Mouse (Mus musculus) hindbrain, embryonic 10.5 days (tissue): ENCODE measurements at regions not wholly inside any gene's neighbourhood (a gene's known extent, or its start where the extent isn't known, plus 50 kb on each side); places are given as distances from the start of the nearest gene placed in this dataset.

Source experiments
- DNase-seq: peaks from one replicate; pipeline ENCODE4 v3.0.0-alpha.2; 2017; ENCODE audit warnings: low spot score
- H3K27ac ChIP-seq: fragments of 300-500 bp; sonication (generic); 2 replicates; pipeline ENCODE4 v1.5.1; 2016; ENCODE audit warnings: mild to moderate bottlenecking, moderate library complexity
- H3K27me3 ChIP-seq: fragments of 300-500 bp; sonication (generic); 2 replicates; pipeline ENCODE4 v1.6.1; 2016; ENCODE audit warnings: mild to moderate bottlenecking; ENCODE audit not compliant: poor library complexity, insufficient read depth, severe bottlenecking
- H3K36me3 ChIP-seq: fragments of 300-500 bp; sonication (generic); 2 replicates; pipeline ENCODE4 v1.6.1; 2016; ENCODE audit warnings: mild to moderate bottlenecking, moderate library complexity
- H3K4me1 ChIP-seq: fragments of 300-500 bp; sonication (generic); replicated peaks from 2 replicates; pipeline ENCODE4 v1.6.1; 2016; ENCODE audit warnings: mild to moderate bottlenecking
- H3K4me3 ChIP-seq: fragments of 300-500 bp; sonication (generic); 2 replicates; pipeline ENCODE4 v1.5.1; 2016; ENCODE audit warnings: mild to moderate bottlenecking, moderate library complexity
- H3K9me3 ChIP-seq: fragments of 300-500 bp; sonication (generic); 2 replicates; pipeline ENCODE4 v1.6.1; 2016; ENCODE audit warnings: mild to moderate bottlenecking, moderate library complexity
- WGBS: fragments of 180-500 bp; shearing (Covaris S2); methylation state at CpG from one replicate; pipeline ENCODE4 v1.1.7; 2016; 5-methylcytosine and 5-hydroxymethylcytosine counted together

GRCm38 (mm10) chr4:31861172-31861571 is 102.7 kb upstream of the Map3k7 start:
- Histone ChIP-seq H3K4me3 (no peak overlapping the region), H3K4me1 (no peaks in the 10 kb centered on the region), H3K27ac (no peak overlapping the region), H3K27me3 (no peaks in the 10 kb centered on the region), H3K9me3 (no peaks in the 10 kb centered on the region), H3K36me3 (no peaks in the 10 kb centered on the region)
- no peak for DNase-seq
- WGBS, result 88% methylated on average over 3 of the region's 3 CpGs

- Histone ChIP-seq H3K27me3 (no peaks in the 10 kb centered on the region), H3K27ac (no peak overlapping the region), H3K36me3 (no peaks in the 10 kb centered on the region), H3K4me1 (peaks cover 16% of the 10 kb centered on the region), H3K4me3 (no peak overlapping the region), H3K9me3 (no peaks in the 10 kb centered on the region)
- no peak for DNase-seq
- WGBS, result 69% methylated on average over 9 of the region's 9 CpGs
These were observed 90.6 kb upstream of the Map3k7 start for GRCm38 (mm10) chr4:31872985-31873983.

- H3K27ac ChIP-seq, result no peak overlapping the region
- H3K4me1 ChIP-seq, result peaks cover 37% of the 10 kb centered on the region
- no peak for DNase-seq
- H3K4me3 ChIP-seq, result no peak overlapping the region
- H3K9me3 ChIP-seq, result no peaks in the 10 kb centered on the region
- 41% methylated on average over 3 of the region's 3 CpGs for WGBS
- no peaks in the 10 kb centered on the region for H3K27me3 ChIP-seq
- H3K36me3 ChIP-seq, result no peaks in the 10 kb centered on the region
These were observed 86.5 kb upstream of the Map3k7 start for GRCm38 (mm10) chr4:31877389-31877788.

- H3K27ac ChIP-seq, result no peak overlapping the region
- H3K4me3 ChIP-seq, result no peak overlapping the region
- H3K27me3 ChIP-seq, result no peaks in the 10 kb centered on the region
- 59% methylated on average over 10 of the region's 10 CpGs for WGBS
- peaks cover 32% of the 10 kb centered on the region for H3K4me1 ChIP-seq
- DNase-seq, result peak; percentile 17
- H3K9me3 ChIP-seq, result no peaks in the 10 kb centered on the region
- no peaks in the 10 kb centered on the region for H3K36me3 ChIP-seq
These were observed 85.3 kb upstream of the Map3k7 start for GRCm38 (mm10) chr4:31878493-31879191.

GRCm38 (mm10) chr4:31879192-31879585 is 84.7 kb upstream of the Map3k7 start:
- no peak for DNase-seq

GRCm38 (mm10) chr4:31880213-31880612 is 83.7 kb upstream of the Map3k7 start:
- WGBS, result 56% methylated on average over 7 of the region's 7 CpGs
- H3K4me1 ChIP-seq, result peaks cover 32% of the 10 kb centered on the region
- no peak overlapping the region for H3K4me3 ChIP-seq
- H3K36me3 ChIP-seq, result no peaks in the 10 kb centered on the region
- H3K9me3 ChIP-seq, result no peaks in the 10 kb centered on the region
- no peak overlapping the region; the same call in 1 of the 2 replicates for H3K27ac ChIP-seq
- no peaks in the 10 kb centered on the region for H3K27me3 ChIP-seq
- DNase-seq, result no peak

More at GRCm38 (mm10) chr4:31879192-31879585, 84.7 kb upstream of the Map3k7 start:
- no peaks in the 10 kb centered on the region for H3K27me3 ChIP-seq
- H3K27ac ChIP-seq, result peak overlapping the region; percentile 43; the same call in 1 of the 2 replicates
- H3K4me1 ChIP-seq, result peaks cover 32% of the 10 kb centered on the region
- 67% methylated on average over 5 of the region's 5 CpGs for WGBS
- H3K36me3 ChIP-seq, result no peaks in the 10 kb centered on the region
- no peak overlapping the region for H3K4me3 ChIP-seq
- no peaks in the 10 kb centered on the region for H3K9me3 ChIP-seq

- DNase-seq, result no peak
- WGBS, result 73% methylated on average over 3 of the region's 3 CpGs
- H3K27ac ChIP-seq, result no peak overlapping the region
These were observed 74.2 kb upstream of the Map3k7 start for GRCm38 (mm10) chr4:31889673-31890072.

GRCm38 (mm10) chr4:31909086-31909673 is 54.7 kb upstream of the Map3k7 start:
- DNase-seq, result no peak
- Histone ChIP-seq H3K9me3 (no peaks in the 10 kb centered on the region), H3K27me3 (no peaks in the 10 kb centered on the region), H3K4me3 (no peak overlapping the region), H3K27ac (no peak overlapping the region), H3K4me1 (0 out of 2 replicates have a peak, but pooled peaks cover 3% of the 10 kb centered on the region), H3K36me3 (no peaks in the 10 kb centered on the region)
- WGBS, result 87% methylated on average over 8 of the region's 8 CpGs

More at GRCm38 (mm10) chr4:31889673-31890072, 74.2 kb upstream of the Map3k7 start:
- no peaks in the 10 kb centered on the region for H3K27me3 ChIP-seq
- no peaks in the 10 kb centered on the region for H3K4me1 ChIP-seq
- H3K9me3 ChIP-seq, result no peaks in the 10 kb centered on the region
- no peaks in the 10 kb centered on the region for H3K36me3 ChIP-seq
- H3K4me3 ChIP-seq, result no peak overlapping the region
